Mouse (Mus musculus): ENCODE data around the gene Rab2b.

DNA sequence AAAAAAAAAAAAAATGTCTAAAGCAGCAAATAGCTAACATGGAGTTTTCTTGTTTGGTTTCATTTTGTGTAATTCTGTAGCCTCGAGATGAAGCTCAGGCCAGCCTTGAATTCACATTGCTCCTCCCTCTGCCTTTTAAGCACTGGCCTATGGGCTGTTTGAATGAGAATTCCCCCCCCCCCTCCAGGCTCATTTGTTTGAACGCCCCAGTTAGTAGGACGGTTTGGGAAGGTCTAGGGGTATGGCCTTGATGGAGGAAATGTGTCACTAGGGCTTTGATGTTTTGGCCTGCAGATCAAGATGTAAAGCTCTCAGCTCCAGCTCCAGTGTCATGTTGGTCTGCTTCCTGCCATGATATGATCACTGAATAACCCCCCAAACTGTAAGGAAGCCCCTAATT is 6.6 kb downstream of the Rab2b start:
- no peak for TF ChIP-seq CTCF (IDR thresholded peaks at IDR 0.05; ENCODE audit: insufficient read depth, low read depth, low read length)
- TF ChIP-seq POLR2A (IDR thresholded peaks at IDR 0.05; ENCODE audit: insufficient read depth, low read depth, low read length) = no peak

All from olfactory bulb, adult 2 months (tissue).